Mouse (Mus musculus): ENCODE data around the gene H2al2a.
A peak's percentile ranks its signal among the peaks of the same experiment; 100 is the strongest.

The H2al2a gene

GRCm38 (mm10) chr2:17996858-17997257 is at the start of gene H2al2a:
Gene H2al2a (minus strand): TSS chr2:17996958.
- no peak for DNase-seq (ENCODE audit: low spot score)

- peak; percentile 44 for DNase-seq (ENCODE audit: low spot score)
Observed at GRCm38 (mm10) chr2:18046186-18046585, 49.4 kb upstream of the H2al2a start.

- peak; percentile 53 for DNase-seq (ENCODE audit: low spot score)
Observed at GRCm38 (mm10) chr2:18045781-18046181, 49.0 kb upstream of the H2al2a start.

- DNase-seq (ENCODE audit: low spot score) = peak; percentile 64
Observed at GRCm38 (mm10) chr2:18045143-18045780, 48.5 kb upstream of the H2al2a start.

GRCm38 (mm10) chr2:18041199-18041885 is 44.6 kb upstream of the H2al2a start:
- DNase-seq (ENCODE audit: low spot score) = peak; percentile 86

- peak; percentile 75 for DNase-seq (ENCODE audit: low spot score)
Observed at GRCm38 (mm10) chr2:18040347-18041160, 43.8 kb upstream of the H2al2a start.

- DNase-seq (ENCODE audit: low spot score) = peak; percentile 76
Observed at GRCm38 (mm10) chr2:18039566-18040290, 43.0 kb upstream of the H2al2a start.

- DNase-seq (ENCODE audit: low spot score) = peak; percentile 58
Observed at GRCm38 (mm10) chr2:18038895-18039371, 42.2 kb upstream of the H2al2a start.

- DNase-seq (ENCODE audit: low spot score) = peak; percentile 26
Observed at GRCm38 (mm10) chr2:18038141-18038752, 41.5 kb upstream of the H2al2a start.

GRCm38 (mm10) chr2:18037491-18037890 is 40.7 kb upstream of the H2al2a start, which contains the start of gene A930004D18Rik:
Gene A930004D18Rik (minus strand): TSS chr2:18037737.
- no peak for DNase-seq (ENCODE audit: low spot score)

GRCm38 (mm10) chr2:18034371-18035250 is 37.9 kb upstream of the H2al2a start:
- DNase-seq (ENCODE audit: low spot score) = peak; percentile 39

GRCm38 (mm10) chr2:18033166-18034108 is 36.7 kb upstream of the H2al2a start:
- peak; percentile 55 for DNase-seq (ENCODE audit: low spot score)

- peak; percentile 58 for DNase-seq (ENCODE audit: low spot score)
Observed at GRCm38 (mm10) chr2:18032538-18032895, 35.8 kb upstream of the H2al2a start.

GRCm38 (mm10) chr2:18031831-18032537 is 35.2 kb upstream of the H2al2a start:
- peak; percentile 89 for DNase-seq (ENCODE audit: low spot score)

- DNase-seq (ENCODE audit: low spot score) = peak; percentile 75
Observed at GRCm38 (mm10) chr2:18031271-18031821, 34.6 kb upstream of the H2al2a start.

GRCm38 (mm10) chr2:18030581-18030980 is 33.8 kb upstream of the H2al2a start:
- peak; percentile 87 for DNase-seq (ENCODE audit: low spot score)

- DNase-seq (ENCODE audit: low spot score) = peak; percentile 53
Observed at GRCm38 (mm10) chr2:18029656-18030055, 32.9 kb upstream of the H2al2a start.

All from embryo, embryonic 10.5 days (tissue).